Mouse (Mus musculus): ENCODE data around the gene Spz1.

DNA sequence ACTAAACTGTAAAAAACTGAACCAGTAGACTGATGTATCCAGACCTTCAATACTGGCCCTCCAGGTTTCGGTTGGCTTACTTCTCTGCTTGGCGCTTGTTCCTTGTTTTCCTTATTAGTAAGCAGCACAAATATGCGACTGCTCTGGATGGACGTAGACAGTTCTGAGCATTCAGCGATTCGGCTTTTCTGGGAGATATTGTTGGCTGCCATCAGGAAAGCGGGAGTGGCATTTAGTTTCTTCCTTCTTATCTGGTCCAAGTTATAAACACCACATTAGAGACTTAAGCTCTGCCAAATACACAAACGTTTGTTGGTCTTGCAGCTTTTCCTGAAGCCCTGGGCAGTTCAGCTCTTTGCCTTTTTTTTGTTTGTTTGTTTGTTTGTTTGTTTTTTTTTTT, 40.5 kb upstream of the Spz1 start:
- TF ChIP-seq CTCF (IDR thresholded peaks at IDR 0.05; ENCODE audit: insufficient read depth, low read depth, low read length) = no peak
- no peak for TF ChIP-seq POLR2A (IDR thresholded peaks at IDR 0.05; ENCODE audit: insufficient read depth, low read depth, low read length)

Measured in olfactory bulb, adult 2 months (tissue).